Mouse (Mus musculus) heart, embryonic 16.5 days (tissue): ENCODE measurements around the gene Borcs5. TPM values are rescaled to one million over a fixed set of nuclear protein-coding genes. Genes with fewer than 3 reads are reported as not detected.

Source experiments
- ATAC-seq: fragments of 200-750 bp; cut with Nextera tagmentation; replicated peaks from 2 replicates; pipeline ENCODE4 v1.8.0; 2017; ENCODE audit warnings: moderate number of reproducible peaks; ENCODE audit not compliant: insufficient read depth, low FRiP score; ENCODE audit errors: extremely low read depth
- H3K27ac ChIP-seq: fragments of 300-500 bp; sonication (generic); 2 replicates; pipeline ENCODE4 v1.5.1; 2014; ENCODE audit warnings: mild to moderate bottlenecking, low read length, control low read depth, moderate library complexity
- H3K27me3 ChIP-seq: fragments of 300-500 bp; sonication (generic); 2 replicates; pipeline ENCODE4 v1.6.1; 2014; ENCODE audit warnings: low read length, mixed read lengths; ENCODE audit not compliant: control insufficient read depth, insufficient read depth
- H3K36me3 ChIP-seq: fragments of 300-500 bp; sonication (generic); 2 replicates; pipeline ENCODE4 v1.6.1; 2014; ENCODE audit not compliant: control insufficient read depth, insufficient read depth
- H3K4me1 ChIP-seq: fragments of 300-500 bp; sonication (generic); 2 replicates; pipeline ENCODE4 v1.6.1; 2014; ENCODE audit warnings: low read length, mixed read lengths; ENCODE audit not compliant: control insufficient read depth, insufficient read depth
- H3K4me2 ChIP-seq: fragments of 300-500 bp; sonication (generic); 2 replicates; pipeline ENCODE4 v1.6.1; 2014; ENCODE audit warnings: low read depth, mild to moderate bottlenecking, control low read depth, low read length
- H3K4me3 ChIP-seq: fragments of 300-500 bp; sonication (generic); 2 replicates; pipeline ENCODE4 v1.5.1; 2014; ENCODE audit warnings: mild to moderate bottlenecking, control low read depth, low read length
- H3K9ac ChIP-seq: fragments of 300-500 bp; sonication (generic); 2 replicates; pipeline ENCODE4 v1.6.1; 2014; ENCODE audit warnings: low read length, control low read depth
- H3K9me3 ChIP-seq: fragments of 300-500 bp; sonication (generic); replicated peaks from 2 replicates; pipeline ENCODE4 v1.6.1; 2016; ENCODE audit warnings: low read length; ENCODE audit not compliant: control insufficient read depth
- WGBS: fragments of 180-500 bp; shearing (Covaris S2); extraction: QIAGEN DNeasy Blood & Tissue Kit; methylation state at CpG from one replicate; pipeline ENCODE4 v1.1.7; 2014; 5-methylcytosine and 5-hydroxymethylcytosine counted together
- polyA plus RNA-seq: library from polyadenylated mRNA; unstranded; fragments of >200 nt; fragmentation: Nextera tagmentation; extraction: Ambion mirVana; gene quantifications from 2 replicates; pipeline ENCODE4 v1.2.1, GENCODE M21; 2015

The Borcs5 gene
- polyA plus RNA-seq, 1 experiment from 2014 or later, result 17.5 TPM

DNA sequence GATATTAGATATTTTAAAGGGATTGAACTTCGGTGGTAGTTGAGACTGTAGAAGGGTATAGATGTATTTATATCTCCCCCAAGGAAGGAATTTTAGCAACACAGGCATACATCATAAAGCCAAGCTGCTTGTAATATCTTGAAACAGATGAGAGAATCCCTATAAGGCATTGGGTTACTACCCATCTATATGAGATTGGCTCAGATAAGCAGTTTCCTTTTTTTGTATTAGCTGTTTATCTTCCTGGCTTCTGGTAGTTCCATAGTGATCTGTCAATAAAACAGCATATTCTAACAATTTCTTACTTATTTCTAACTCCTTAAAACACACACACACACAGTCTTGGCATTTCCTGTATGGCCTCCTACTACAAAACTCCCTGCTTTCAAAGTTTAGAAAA is 590 bp downstream of the Borcs5 start:
- H3K27me3 ChIP-seq, result no peaks in the 10 kb centered on the region
- no peak overlapping the region for H3K9ac ChIP-seq
- no peak overlapping the region for H3K4me2 ChIP-seq
- 97% methylated on average over 1 of the region's 1 CpGs for WGBS
- no peaks in the 10 kb centered on the region for H3K9me3 ChIP-seq
- no peak overlapping the region for H3K27ac ChIP-seq
- 0 out of 2 replicates have a peak, but pooled peaks cover 2% of the 10 kb centered on the region for H3K36me3 ChIP-seq
- no peak overlapping the region for H3K4me3 ChIP-seq
- no peak for ATAC-seq
- peaks cover 7% of the 10 kb centered on the region for H3K4me1 ChIP-seq

DNA sequence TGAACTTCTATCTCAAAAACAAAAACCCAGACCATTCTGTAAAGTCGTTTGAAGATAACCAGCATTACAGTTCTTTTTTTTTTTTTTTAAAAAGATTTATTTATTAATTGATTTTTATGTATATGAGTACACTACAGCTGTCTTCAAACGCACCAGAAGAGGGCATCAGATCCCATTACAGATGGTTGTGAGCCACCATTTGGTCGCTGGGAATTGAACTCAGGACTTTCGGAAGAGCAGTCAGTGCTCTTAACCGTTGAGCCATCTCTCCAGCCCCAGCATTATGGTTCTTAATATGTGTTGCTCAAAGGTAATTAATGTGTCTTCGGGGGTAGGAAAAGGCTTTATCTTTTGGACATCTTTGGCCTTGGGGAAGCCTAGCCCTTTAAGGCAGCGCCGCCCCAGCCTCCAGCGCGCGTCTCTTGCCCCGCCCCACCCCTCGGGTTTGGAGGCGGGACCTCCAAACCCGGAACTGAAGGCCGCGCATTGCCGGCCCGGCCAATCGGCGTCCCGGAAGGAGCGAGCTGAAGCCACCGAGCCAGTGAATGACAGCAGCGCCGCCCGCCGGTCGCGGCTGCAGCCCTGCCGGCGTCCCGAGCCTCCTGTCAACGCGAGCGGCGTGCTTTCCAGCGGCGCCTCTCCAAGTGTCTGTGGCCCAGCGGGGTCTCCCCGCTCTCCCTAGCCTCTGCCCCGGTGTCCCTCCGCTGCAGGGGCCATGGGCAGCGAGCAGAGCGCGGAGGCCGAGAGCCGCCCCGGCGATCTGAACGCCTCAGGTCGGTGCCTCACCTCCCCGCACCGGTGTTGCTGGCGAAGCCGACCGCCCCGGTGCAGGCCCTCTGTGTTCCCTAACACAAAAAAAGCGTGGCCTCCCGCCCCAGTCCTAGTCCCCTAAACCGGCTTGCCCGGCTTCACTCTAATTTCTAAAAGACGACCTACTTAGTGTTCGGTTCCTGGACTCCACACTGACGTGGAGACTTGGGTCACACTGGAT is 1.5 kb downstream of the Borcs5 start:
- H3K27me3 ChIP-seq, result no peaks in the 10 kb centered on the region
- whole genome bisulfite sequencing, result 2% methylated on average over 65 of the region's 65 CpGs
- H3K36me3 ChIP-seq, result 0 out of 2 replicates have a peak, but pooled peaks cover 5% of the 10 kb centered on the region
- peak overlapping the region; percentile 93 for H3K4me2 ChIP-seq
- H3K4me1 ChIP-seq, result peaks cover 7% of the 10 kb centered on the region
- H3K9me3 ChIP-seq, result no peaks in the 10 kb centered on the region
- peak overlapping the region; percentile 81 for H3K9ac ChIP-seq
- peak overlapping the region; percentile 49 for H3K27ac ChIP-seq
- peak; percentile 98 for ATAC-seq
- H3K4me3 ChIP-seq, result peak overlapping the region; percentile 64

- ATAC-seq, result no peak
- Histone ChIP-seq H3K36me3 (peaks cover 8% of the 10 kb centered on the region; the same call in 1 of the 2 replicates), H3K4me2 (peak overlapping the region; percentile 93), H3K4me1 (peaks cover 7% of the 10 kb centered on the region), H3K27ac (no peak overlapping the region), H3K4me3 (peak overlapping the region; percentile 64), H3K9ac (peak overlapping the region; percentile 81), H3K9me3 (no peaks in the 10 kb centered on the region), H3K27me3 (no peaks in the 10 kb centered on the region)
- 71% methylated on average over 9 of the region's 9 CpGs for WGBS
Observed at GRCm38 (mm10) chr6:134641738-134642446, 2.6 kb downstream of the Borcs5 start.

DNA sequence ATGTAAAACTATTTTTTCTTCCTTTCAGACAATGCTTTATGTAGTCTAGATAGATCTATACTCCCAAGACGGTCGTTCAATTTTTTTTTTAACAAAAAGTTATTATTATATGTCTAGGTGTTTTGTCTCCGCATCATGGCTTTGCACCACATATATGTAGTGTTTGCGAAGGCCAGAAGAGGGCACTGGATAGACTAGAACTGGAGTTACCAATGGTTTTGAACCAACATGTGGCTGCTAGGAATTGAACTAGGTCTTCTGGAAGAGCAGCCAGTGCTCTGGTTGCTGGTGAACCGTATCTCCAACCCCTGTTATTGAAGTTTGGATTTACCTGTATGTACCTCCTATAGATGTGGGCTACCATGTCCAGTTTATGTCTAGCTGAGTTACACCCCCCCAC is 4.0 kb downstream of the Borcs5 start:
- H3K4me3 ChIP-seq, result no peak overlapping the region
- H3K36me3 ChIP-seq, result peaks cover 8% of the 10 kb centered on the region; the same call in 1 of the 2 replicates
- no peak overlapping the region for H3K9ac ChIP-seq
- H3K27ac ChIP-seq, result no peak overlapping the region
- H3K9me3 ChIP-seq, result no peaks in the 10 kb centered on the region
- H3K4me2 ChIP-seq, result no peak overlapping the region
- peaks cover 14% of the 10 kb centered on the region for H3K4me1 ChIP-seq
- no peak for ATAC-seq
- H3K27me3 ChIP-seq, result no peaks in the 10 kb centered on the region
- 90% methylated on average over 5 of the region's 5 CpGs for WGBS

DNA sequence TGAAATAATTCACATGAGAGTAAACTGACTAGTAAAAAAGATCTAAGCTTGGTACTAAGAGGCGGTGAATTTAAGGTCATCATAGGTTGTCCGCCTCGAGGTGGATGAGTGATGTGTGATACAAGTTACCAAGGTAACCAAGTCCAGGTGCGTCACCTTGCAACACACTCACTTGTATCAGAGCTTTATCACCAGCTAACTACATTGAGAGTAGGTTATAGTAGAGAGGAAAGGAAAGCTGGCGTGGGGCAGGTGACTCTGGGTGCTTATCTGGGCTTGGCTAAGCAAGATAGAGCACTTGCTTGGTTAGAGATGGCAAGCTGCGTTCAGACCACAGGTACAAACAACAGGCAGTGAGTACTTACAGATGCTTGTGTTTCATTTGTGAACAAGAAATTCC is 7.5 kb downstream of the Borcs5 start:
- WGBS, result 84% methylated on average over 6 of the region's 6 CpGs
- no peak for ATAC-seq

DNA sequence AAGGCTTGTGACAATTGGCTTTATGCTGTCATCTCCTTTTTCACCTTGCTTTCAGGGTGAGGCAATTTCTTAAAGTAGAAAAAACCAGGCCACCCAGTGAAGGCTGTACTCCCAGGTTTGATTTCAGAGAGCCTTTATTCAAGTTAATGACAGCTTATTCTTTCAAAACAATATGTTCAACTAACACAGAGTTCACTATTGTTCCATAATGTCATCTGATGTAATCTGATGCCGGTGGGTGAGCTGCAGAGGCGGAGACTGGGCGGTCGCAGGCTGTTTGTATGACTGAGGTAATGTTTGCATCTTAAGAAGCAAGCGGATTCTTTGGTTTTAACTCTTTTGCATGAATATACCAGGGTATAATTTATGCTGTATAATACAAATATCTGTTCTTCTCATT is 8.3 kb downstream of the Borcs5 start:
- H3K4me1 ChIP-seq, result peaks cover 19% of the 10 kb centered on the region
- H3K4me2 ChIP-seq, result no peak overlapping the region
- H3K27me3 ChIP-seq, result no peaks in the 10 kb centered on the region
- H3K36me3 ChIP-seq, result peaks cover 8% of the 10 kb centered on the region; the same call in 1 of the 2 replicates
- H3K27ac ChIP-seq, result no peak overlapping the region
- H3K4me3 ChIP-seq, result no peak overlapping the region
- H3K9ac ChIP-seq, result no peak overlapping the region
- no peak for ATAC-seq
- 47% methylated on average over 5 of the region's 5 CpGs for WGBS
- no peaks in the 10 kb centered on the region for H3K9me3 ChIP-seq

More for the DNA sequence above, 7.5 kb downstream of the Borcs5 start:
- Histone ChIP-seq H3K4me2 (no peak overlapping the region), H3K4me3 (no peak overlapping the region), H3K27ac (no peak overlapping the region), H3K9me3 (no peaks in the 10 kb centered on the region), H3K27me3 (no peaks in the 10 kb centered on the region), H3K36me3 (peaks cover 8% of the 10 kb centered on the region; the same call in 1 of the 2 replicates), H3K9ac (no peak overlapping the region), H3K4me1 (peaks cover 21% of the 10 kb centered on the region)

GRCm38 (mm10) chr6:134648356-134648755 is 9.0 kb downstream of the Borcs5 start:
- no peak overlapping the region for H3K4me2 ChIP-seq
- peak overlapping the region; percentile 48; the same call in 1 of the 2 replicates for H3K27ac ChIP-seq
- H3K27me3 ChIP-seq, result no peaks in the 10 kb centered on the region
- WGBS, result 81% methylated on average over 5 of the region's 5 CpGs
- no peaks in the 10 kb centered on the region for H3K9me3 ChIP-seq
- ATAC-seq, result no peak
- peaks cover 8% of the 10 kb centered on the region; the same call in 1 of the 2 replicates for H3K36me3 ChIP-seq
- H3K9ac ChIP-seq, result no peak overlapping the region
- no peak overlapping the region for H3K4me3 ChIP-seq
- H3K4me1 ChIP-seq, result peaks cover 19% of the 10 kb centered on the region

GRCm38 (mm10) chr6:134656527-134656926 is 17.2 kb downstream of the Borcs5 start:
- H3K4me3 ChIP-seq, result no peak overlapping the region
- no peak overlapping the region for H3K9ac ChIP-seq
- no peak overlapping the region for H3K4me2 ChIP-seq
- H3K36me3 ChIP-seq, result no peaks in the 10 kb centered on the region
- WGBS, result 59% methylated on average over 4 of the region's 4 CpGs
- H3K27me3 ChIP-seq, result no peaks in the 10 kb centered on the region
- 0 out of 2 replicates have a peak, but pooled peaks cover 4% of the 10 kb centered on the region for H3K4me1 ChIP-seq
- peak overlapping the region; percentile 28; the same call in 1 of the 2 replicates for H3K27ac ChIP-seq
- ATAC-seq, result 0 out of 2 replicates have a peak, but pooled peaks have one; percentile 55
- no peaks in the 10 kb centered on the region for H3K9me3 ChIP-seq
